Mouse (Mus musculus) kidney, adult 2 months (tissue): ENCODE measurements around the gene Dnajc22.

Experiments used
- CTCF ChIP-seq: fragments of 200-500 bp; conservative IDR thresholded peaks from 2 replicates; pipeline ENCODE4 v1.5.1; 2011; ENCODE audit warnings: low read depth, mild to moderate bottlenecking, control low read depth, low read length, moderate library complexity, mixed read lengths; ENCODE audit not compliant: insufficient read depth, insufficient read length
- POLR2A ChIP-seq: fragments of 200-500 bp; IDR thresholded peaks from one replicate; pipeline ENCODE4 v1.6.1; 2011; ENCODE audit warnings: low read depth, low read length, control low read depth

GRCm38 (mm10) chr15:99096831-99097500 lies 4.0 kb downstream of the Dnajc22 start:
- TF ChIP-seq POLR2A (no peak), CTCF (no peak)
